ENCODE assay signal across 8 mouse cellular contexts in genomic region chr9:31212500-31213008, GRCm38 (mm10). TPM values are rescaled to one million over a fixed set of nuclear protein-coding genes. Genes with fewer than 3 reads are reported as not detected.
DNase-seq lines count a peak whose midpoint lies in the region; ATAC-seq lines count a peak whose summit lies in the region.

No protein-coding gene starts in this region.

- peak overlapping the region; percentile 84 for H3K27ac ChIP-seq in forebrain, embryonic 16.5 days (ENCODE audit: low read length)
- H3K27ac ChIP-seq in limb, embryonic 11.5 days (replicated peaks; ENCODE audit: low read depth, low read length), result peak overlapping the region; percentile 81
- peak overlapping the region; percentile 96 for H3K27ac ChIP-seq in neural tube, embryonic 15.5 days (replicated peaks)

- peak overlapping the region; percentile 99 for H3K4me3 ChIP-seq in erythroblast, embryonic 14.5 days (replicated peaks)
- peak overlapping the region; percentile 95 for H3K4me3 ChIP-seq in megakaryocyte, embryonic 14.5 days (replicated peaks)
- peak overlapping the region; percentile 87 for H3K4me3 ChIP-seq in forebrain, embryonic 16.5 days (replicated peaks; ENCODE audit: low read length)
- peak overlapping the region; percentile 96 for H3K4me3 ChIP-seq in limb, embryonic 11.5 days (ENCODE audit: low read depth, low read length)
- H3K4me3 ChIP-seq in neural tube, embryonic 15.5 days (replicated peaks), result peak overlapping the region; percentile 95

- peaks cover 51% of the 10 kb centered on the region for H3K4me1 ChIP-seq in erythroblast, embryonic 14.5 days (ENCODE audit: control insufficient read depth)
- H3K4me1 ChIP-seq in megakaryocyte, embryonic 14.5 days, result peaks cover 26% of the 10 kb centered on the region
- peaks cover 26% of the 10 kb centered on the region for H3K4me1 ChIP-seq in forebrain, embryonic 16.5 days (replicated peaks; ENCODE audit: control insufficient read depth, insufficient read depth, low read length)
- peaks cover 4% of the 10 kb centered on the region; the same call in 1 of the 2 replicates for H3K4me1 ChIP-seq in limb, embryonic 11.5 days (ENCODE audit: control insufficient read depth, insufficient read depth, low read length)
- peaks cover 38% of the 10 kb centered on the region for H3K4me1 ChIP-seq in neural tube, embryonic 15.5 days

- H3K4me2 ChIP-seq in forebrain, embryonic 16.5 days (ENCODE audit: low read length), result peak overlapping the region; percentile 87
- H3K4me2 ChIP-seq in limb, embryonic 11.5 days (ENCODE audit: low read depth, severe bottlenecking), result peak overlapping the region; percentile 83
- peak overlapping the region; percentile 80 for H3K4me2 ChIP-seq in neural tube, embryonic 15.5 days

- no peak for ATAC-seq in erythroblast, adult 5-6 weeks (replicated peaks; ENCODE audit: low FRiP score, poor library complexity, severe bottlenecking)
- ATAC-seq in megakaryocyte, adult 5-6 weeks (ENCODE audit: poor library complexity, severe bottlenecking), result no peak
- ATAC-seq in forebrain, embryonic 16.5 days, result no peak
- ATAC-seq in limb, embryonic 11.5 days (ENCODE audit: insufficient number of reproducible peaks, low FRiP score, low TSS enrichment, low read depth), result no peak
- ATAC-seq in neural tube, embryonic 15.5 days (ENCODE audit: low FRiP score), result peak; percentile 21

- H3K9me3 ChIP-seq in erythroblast, embryonic 14.5 days (ENCODE audit: control insufficient read depth, low read length), result no peaks in the 10 kb centered on the region
- H3K9me3 ChIP-seq in megakaryocyte, embryonic 14.5 days, result no peaks in the 10 kb centered on the region
- H3K9me3 ChIP-seq in forebrain, embryonic 16.5 days (ENCODE audit: control insufficient read depth, low read length), result no peaks in the 10 kb centered on the region
- H3K9me3 ChIP-seq in limb, embryonic 11.5 days (ENCODE audit: control insufficient read depth, low read length), result no peaks in the 10 kb centered on the region
- H3K9me3 ChIP-seq in neural tube, embryonic 15.5 days (replicated peaks), result no peaks in the 10 kb centered on the region

- peak overlapping the region; percentile 74 for H3K9ac ChIP-seq in forebrain, embryonic 16.5 days (replicated peaks; ENCODE audit: low read depth, low read length)
- peak overlapping the region; percentile 83 for H3K9ac ChIP-seq in limb, embryonic 11.5 days (ENCODE audit: low read length)
- peak overlapping the region; percentile 65 for H3K9ac ChIP-seq in neural tube, embryonic 15.5 days (replicated peaks)

- 29% methylated on average over 12 of the region's 12 CpGs for WGBS in forebrain, embryonic 16.5 days
- WGBS in limb, embryonic 11.5 days, result 19% methylated on average over 12 of the region's 12 CpGs
- WGBS in neural tube, embryonic 15.5 days, result 9% methylated on average over 12 of the region's 12 CpGs

- DNase-seq in limb, embryonic 11.5 days (ENCODE audit: low spot score), result no peak
- DNase-seq in yolk sac, embryonic 10.5 days (ENCODE audit: low spot score), result no peak

- peaks cover 16% of the 10 kb centered on the region for H3K36me3 ChIP-seq in erythroblast, embryonic 14.5 days (ENCODE audit: control insufficient read depth)
- H3K36me3 ChIP-seq in megakaryocyte, embryonic 14.5 days (replicated peaks; ENCODE audit: low read length), result no peaks in the 10 kb centered on the region
- H3K36me3 ChIP-seq in forebrain, embryonic 16.5 days (ENCODE audit: control insufficient read depth, insufficient read depth), result no peaks in the 10 kb centered on the region
- no peaks in the 10 kb centered on the region for H3K36me3 ChIP-seq in limb, embryonic 11.5 days (ENCODE audit: control insufficient read depth, insufficient read depth, low read length)
- H3K36me3 ChIP-seq in neural tube, embryonic 15.5 days, result no peaks in the 10 kb centered on the region

- H3K27me3 ChIP-seq in erythroblast, embryonic 14.5 days (ENCODE audit: control insufficient read depth), result no peaks in the 10 kb centered on the region; the same call in 1 of the 2 replicates
- H3K27me3 ChIP-seq in megakaryocyte, embryonic 14.5 days (replicated peaks), result peaks cover 54% of the 10 kb centered on the region
- H3K27me3 ChIP-seq in forebrain, embryonic 16.5 days (replicated peaks; ENCODE audit: control insufficient read depth, insufficient read depth, low read length), result no peaks in the 10 kb centered on the region
- no peaks in the 10 kb centered on the region for H3K27me3 ChIP-seq in limb, embryonic 11.5 days (ENCODE audit: control insufficient read depth, insufficient read depth, low read length)
- no peaks in the 10 kb centered on the region for H3K27me3 ChIP-seq in neural tube, embryonic 15.5 days (replicated peaks)

RNA-seq across cellular contexts. Expression of gene Aplp2, which starts 0.9 kb away (rescaled TPM):
- 2.6 and 3.5 TPM in 2 replicates for polyA plus RNA-seq in erythroblast, embryonic 14.5 days (2012)
- 117 and 165 TPM in 2 replicates for total RNA-seq in erythroblast, adult 5-6 weeks (2015; ENCODE audit: low replicate concordance)
- 209 and 318 TPM in 2 replicates for total RNA-seq in erythroblast, adult 5-6 weeks (2017; ENCODE audit: low replicate concordance)
- 4.7 TPM in 1 of 2 replicates, not detected in the other for polyA plus RNA-seq in megakaryocyte, embryonic 14.5 days (2012; ENCODE audit: insufficient read depth, low replicate concordance)
- total RNA-seq in megakaryocyte, adult 5-6 weeks (2015), result 68.9 and 88.0 TPM in 2 replicates
- 101 and 113 TPM in 2 replicates for total RNA-seq in megakaryocyte, adult 5-6 weeks (2017)
- 275 and 276 TPM in 2 replicates for polyA plus RNA-seq in forebrain, embryonic 16.5 days (2015; fragmentation: Nextera tagmentation; extraction: Ambion mirVana)
- polyA plus RNA-seq in limb, embryonic 11.5 days (2014; fragmentation: Nextera tagmentation; extraction: Ambion mirVana), result 167 and 182 TPM in 2 replicates
- 450 and 456 TPM in 2 replicates for polyA plus RNA-seq in neural tube, embryonic 15.5 days (2015; fragmentation: Nextera tagmentation; extraction: Ambion mirVana)

Comparison
In these comparisons a context has a peak if more than half of its experiments do, and no peak if none do; other contexts are left out.
1. RNA of gene Aplp2, which starts 0.9 kb away (polyA plus RNA-seq): 450 to 456 TPM in neural tube, embryonic 15.5 days, 275 to 276 TPM in forebrain, embryonic 16.5 days and 167 to 182 TPM in limb, embryonic 11.5 days; 4.7 TPM in megakaryocyte, embryonic 14.5 days and 2.6 to 3.5 TPM in erythroblast, embryonic 14.5 days; every median in the first group is over 10 times any median in the second.
2. Peak in every context shown above with its lines, with median percentiles within 50 percentile points of each other: H3K4me3 ChIP-seq, H3K27ac ChIP-seq, H3K4me2 ChIP-seq and H3K9ac ChIP-seq.